Mouse (Mus musculus) right cerebral cortex, postnatal 25 days (tissue): ENCODE data around the gene Slc25a31.

Experiments used
- DNase-seq: peaks from one replicate; pipeline ENCODE4 v3.0.0; 2022

The Slc25a31 gene

DNA sequence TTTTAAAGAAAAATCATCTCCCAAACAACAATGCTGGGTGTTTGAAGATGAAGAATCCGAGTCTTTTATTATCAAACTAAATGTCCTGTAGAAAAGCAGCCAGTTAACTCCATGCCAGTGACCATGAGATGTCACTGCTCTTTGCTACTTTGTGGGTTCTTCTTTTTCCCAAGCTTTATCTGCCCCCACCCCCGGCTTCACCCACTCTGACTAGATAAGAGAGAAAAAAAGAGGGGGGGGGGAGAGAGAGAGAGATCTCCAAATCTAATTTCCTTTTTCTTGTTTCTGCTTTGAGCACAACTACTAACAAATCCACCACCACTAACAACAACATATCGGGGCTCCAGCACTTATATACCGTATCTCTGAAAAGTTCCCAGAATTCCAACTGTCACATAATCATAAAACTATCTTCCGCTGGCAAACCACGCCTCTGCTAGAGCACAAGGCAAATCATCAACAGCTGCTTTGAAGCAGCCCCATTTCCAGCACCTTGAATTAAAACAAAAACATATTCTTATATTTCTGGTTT, 29.8 kb downstream of the Slc25a31 start:
- DNase-seq = no peak

DNA sequence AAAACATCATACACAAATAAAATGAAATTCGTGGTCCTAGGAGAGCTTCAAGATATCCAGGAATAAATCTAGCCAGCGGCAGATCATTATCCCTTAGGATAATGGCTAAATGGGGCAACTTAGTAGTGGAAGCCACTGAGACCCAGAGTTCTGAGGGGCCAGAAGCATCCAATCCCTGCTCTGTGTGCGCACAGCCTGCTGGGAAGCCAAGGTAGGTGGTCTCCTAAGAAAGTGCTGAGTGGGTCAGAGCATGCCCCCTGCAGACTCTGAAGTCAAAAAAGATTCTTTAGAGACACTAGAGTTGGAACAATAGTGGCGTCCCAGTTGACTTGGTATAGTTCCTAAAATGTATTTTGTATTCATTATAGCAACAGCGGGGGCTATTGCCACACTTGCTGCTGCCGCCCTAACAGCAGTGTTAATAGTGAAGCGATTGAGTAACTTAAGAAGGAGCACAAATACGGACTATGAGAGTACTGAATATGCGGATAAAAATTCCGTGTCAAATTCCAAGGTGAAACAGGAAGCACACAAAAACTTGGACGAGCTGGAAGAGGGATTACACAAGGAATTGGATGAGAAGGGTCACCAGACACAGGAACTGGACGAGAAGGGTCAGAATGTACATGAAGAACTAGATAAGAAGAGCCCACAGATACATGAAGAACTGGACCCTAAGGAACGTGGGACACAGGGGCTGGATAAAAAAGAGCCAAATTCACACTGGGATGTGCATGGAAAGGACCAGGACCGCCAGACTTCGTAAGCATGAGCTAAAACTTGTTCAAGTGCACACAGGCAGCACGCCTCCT, 35.6 kb downstream of the Slc25a31 start, which contains the start of gene Hspa4l:
TSS of gene Hspa4l (plus strand) at position 472 of the 812 bp plus-strand sequence.
- DNase-seq = no peak

DNA sequence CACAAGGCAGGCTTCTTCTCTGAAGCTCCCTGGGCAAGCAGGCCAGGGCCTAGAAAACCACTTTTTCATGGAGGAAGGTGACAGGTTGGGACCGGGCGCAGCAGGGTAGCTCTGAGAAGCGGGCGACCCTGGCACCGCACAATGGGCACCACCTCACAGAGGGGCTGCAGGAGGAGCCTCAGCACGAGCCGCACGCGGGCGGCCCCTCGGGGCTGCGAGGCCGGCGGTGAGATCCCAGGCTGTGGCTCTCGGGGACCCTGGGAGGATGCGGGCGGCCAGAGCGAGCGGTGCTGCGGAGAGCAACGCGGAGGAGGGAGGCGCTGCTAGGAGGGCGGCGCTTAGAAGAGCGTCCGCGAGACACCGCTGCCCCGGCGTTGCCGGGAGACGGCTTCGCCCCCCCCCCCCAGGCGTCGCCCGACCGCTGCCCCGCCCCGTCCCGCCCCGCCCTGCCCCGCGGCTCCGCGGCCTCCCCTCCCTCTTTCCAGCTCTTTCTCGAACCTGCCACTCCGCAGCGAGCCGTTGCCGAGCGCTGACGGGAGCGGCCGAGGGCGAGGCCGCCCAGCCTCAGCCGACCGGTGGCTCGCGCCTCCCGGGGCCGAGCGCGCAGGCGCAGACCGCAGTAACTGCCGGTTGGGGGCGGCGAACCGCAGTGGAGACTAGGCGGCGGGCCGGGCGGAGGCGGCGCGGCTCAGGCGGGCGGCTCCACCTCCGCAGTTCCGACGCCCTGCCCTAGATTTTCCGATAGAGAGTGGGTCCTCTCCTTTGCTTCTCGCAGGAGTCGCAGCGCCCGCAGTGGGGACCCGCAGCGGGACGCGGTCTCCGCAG, 36.4 kb downstream of the Slc25a31 start:
- peak; percentile 94 for DNase-seq

DNA sequence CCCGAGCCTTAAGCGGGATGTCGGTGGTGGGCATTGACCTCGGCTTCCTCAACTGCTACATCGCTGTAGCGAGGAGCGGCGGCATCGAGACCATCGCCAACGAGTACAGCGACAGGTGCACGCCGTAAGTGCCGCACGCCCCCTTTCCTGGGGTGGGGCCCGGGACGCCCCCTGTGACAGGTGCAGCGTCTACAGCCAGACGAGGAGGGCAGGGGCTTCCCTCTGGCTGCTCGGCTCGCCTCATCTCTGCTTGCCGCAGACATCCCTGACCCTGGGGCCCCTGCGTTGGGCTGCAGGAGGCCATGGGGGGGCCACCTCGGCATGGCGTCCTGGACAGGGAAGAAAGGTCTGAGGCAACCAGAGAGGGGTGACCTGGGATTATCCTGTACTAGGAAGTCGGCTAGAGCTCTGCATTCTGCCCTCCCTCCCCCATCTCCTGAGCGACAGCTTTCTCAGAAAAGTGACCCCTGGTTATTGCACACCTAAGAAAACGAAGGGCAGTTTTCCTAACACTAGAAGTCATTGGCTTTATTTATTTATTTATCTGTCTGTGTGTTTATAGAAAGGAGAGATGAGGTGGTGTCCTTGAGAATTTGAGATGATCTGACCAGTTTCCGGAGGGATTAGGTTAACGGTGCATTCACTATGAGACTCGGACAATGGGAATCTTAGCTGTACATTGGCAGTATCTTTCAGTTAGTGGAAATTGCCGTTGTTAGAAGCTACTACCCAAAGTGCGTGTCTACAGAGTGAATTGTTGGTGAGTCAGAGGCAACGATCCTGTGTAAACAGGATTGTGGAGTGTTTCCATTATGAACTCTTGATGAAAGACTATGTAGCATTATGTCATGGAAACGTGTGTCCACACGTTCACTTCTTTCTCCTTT, 37.2 kb downstream of the Slc25a31 start:
- no peak for DNase-seq

DNA sequence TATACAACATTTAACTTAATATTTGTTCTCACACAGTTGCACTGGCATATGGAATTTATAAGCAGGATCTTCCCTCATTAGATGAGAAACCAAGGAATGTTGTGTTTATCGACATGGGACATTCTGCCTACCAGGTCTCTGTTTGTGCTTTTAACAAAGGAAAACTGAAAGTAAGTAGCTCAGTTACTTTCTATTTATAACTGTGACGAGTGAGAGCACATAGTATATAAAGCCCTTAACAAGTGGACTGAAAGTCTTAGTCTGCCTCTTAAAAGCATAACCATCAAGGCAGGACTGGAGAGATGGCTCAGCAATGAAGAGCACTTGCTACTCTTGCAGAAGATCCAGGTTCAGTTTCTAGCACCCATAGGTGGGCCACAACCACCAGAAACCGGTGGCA, 52.1 kb downstream of the Slc25a31 start:
- DNase-seq = no peak

DNA sequence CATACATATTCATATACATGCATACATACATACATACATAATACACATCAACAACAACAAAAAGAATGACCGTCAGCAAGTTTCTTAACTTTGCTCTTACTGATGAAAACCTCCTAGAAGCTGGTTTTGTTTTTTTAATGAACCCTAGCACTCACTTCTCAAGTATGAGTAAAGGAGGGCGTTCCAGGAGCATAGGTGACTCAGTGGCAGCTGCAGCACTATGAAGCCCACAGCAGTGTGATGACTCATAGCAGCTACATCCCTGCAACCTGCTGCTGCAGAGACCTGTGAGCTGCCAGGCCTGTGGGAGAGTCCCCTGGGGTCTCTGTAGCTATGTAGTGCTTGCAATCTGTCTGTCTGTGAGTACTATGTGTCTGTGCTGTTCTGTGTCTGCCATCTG, 52.7 kb downstream of the Slc25a31 start:
- DNase-seq = no peak
